Mouse (Mus musculus) mature B cell (primary cell): Measurements from ENCODE around the gene Lcorl.

Experiments used
- in situ Hi-C: fragments of 300-500 bp; cut with MboI; formaldehyde crosslinking; loops from 2 replicates; pipeline ENCODE4 v1.14.3; 2019

Lcorl gene

DNA sequence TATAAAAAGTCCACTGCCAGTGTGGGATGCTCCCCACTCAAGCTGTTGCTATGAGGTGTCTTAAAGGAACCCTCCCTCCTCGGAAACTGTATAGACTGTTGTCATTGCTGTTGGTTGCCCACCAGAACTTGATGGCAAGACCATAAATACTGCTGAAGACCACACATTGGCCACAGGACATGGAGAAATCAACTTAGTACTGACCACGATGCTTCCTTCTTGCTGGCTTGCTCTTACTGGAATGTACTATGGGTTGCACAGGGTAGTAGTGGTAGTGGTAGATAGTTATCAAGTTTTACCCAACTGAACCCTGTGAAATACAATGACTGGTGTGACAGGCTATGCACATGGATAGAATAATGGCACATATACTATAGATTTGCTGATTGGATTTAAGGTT, 150.6 kb downstream of the Lcorl start:
- in situ Hi-C loops: no loop called here

DNA sequence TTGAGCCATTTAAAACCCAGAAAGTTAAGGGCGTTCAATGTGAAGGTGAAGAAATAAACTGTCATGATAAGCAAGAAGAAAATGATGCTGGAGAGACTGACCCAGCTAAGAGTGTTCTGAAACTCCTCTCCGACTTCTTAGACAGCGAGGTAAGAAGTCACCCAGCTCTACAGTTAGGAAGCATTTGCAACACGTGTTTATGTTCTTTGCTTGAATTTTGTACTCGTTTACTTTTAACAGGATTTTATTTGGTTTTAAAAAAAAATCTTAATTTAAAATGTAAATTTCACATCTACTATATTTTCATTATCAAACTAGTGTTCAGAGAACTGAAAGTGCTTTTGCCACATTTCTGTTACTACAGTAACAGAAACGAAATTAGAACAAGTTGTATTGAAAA, 165.7 kb downstream of the Lcorl start:
- in situ Hi-C loops: no loop called here

DNA sequence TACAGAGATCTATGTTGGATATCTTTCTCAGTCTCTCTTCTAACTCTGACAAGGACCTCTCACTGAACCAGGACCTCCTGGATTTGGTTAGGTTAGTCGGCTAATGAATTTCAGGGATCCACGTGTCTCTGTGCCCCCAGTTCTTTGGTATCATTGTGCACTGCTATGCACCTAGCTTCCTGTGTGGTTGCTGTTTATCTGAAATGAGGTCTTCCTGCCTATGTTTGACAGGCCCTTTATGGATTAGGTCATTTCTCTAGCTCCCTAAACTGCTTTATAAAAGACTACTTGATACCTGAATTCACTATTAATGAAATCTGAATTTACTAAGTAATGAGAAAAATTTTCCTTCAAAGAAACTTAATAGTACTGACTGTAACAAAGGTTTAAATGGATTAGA, 166.6 kb downstream of the Lcorl start:
- in situ Hi-C loops: no loop called here

DNA sequence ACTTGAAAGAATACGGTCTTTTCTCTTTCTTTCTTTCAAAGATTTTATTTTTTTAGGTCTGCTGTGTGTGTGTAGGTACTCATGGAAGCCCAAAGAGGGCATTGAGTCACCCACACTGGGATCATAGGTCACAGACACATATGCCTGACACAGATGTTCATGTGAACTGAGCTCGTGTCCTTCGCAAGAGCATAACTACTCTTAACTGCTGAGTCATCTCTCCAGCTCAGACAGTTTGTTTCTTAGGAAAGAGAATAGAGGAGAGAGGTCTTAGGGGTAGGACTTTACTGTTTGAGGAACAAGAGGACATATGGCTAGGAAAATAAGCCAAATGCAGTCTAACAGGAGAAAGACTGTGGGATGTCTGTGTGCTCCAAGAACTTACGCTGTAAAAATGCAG, 168.3 kb downstream of the Lcorl start:
- in situ Hi-C loops: no loop called here

DNA sequence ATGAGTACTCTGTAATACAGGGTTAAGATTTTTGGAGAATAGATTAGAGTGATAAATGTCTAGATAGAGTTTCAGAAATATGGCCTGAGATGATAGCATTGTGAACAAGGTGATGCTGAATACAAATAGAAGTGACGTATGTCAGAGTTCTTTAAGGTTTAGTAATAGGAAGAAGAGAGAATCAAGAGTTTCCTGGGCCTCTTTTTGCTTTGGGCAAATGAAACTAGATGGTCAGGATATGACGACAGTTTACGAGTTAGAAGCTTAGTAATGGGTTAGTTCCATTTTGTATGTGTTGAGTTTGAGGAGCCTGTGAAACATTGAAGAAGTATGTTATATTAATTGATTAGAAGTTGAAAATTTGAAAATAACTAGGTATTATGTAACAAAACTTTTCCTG, 171.2 kb downstream of the Lcorl start:
- in situ Hi-C loops: no loop called here

DNA sequence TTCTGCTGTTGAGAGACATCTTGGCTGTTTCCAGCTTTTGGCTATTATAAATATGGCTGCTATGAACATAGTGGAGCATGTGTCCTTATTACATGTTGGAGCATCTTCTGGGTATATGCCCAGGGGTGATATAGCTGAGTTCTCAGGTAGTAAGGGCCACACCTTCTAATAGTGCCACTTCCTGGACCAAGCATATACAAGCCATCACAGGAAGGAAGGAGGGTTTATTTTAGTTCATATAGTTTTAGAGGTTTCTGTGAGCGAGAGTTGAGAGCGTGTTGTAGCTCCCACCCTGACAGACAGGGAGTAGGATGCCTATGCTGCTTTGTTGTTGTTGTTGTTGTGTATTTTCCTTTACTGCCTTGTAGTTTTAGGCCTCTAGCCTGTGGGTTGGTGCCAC, 172.2 kb downstream of the Lcorl start:
- in situ Hi-C loops: no loop called here

DNA sequence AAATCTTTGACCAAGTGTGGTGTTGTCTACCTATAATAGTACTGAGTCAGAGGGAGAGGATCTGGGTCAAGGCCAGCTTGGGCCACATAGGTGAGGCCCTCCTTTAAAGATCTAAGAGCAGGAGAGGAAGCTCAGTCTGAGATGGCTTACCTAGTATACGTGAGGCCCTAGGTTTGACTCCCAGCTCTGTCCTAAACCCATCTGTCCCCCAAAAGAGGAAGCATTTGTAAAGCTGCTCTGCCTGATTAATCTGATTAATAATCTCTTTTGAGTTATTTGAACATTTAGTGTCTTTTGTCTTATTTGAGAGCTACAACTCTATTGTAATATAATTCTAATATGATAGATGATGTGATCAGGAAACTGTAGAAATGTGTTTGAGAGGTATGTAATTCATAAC, 174.0 kb downstream of the Lcorl start:
- in situ Hi-C loops: no loop called here

DNA sequence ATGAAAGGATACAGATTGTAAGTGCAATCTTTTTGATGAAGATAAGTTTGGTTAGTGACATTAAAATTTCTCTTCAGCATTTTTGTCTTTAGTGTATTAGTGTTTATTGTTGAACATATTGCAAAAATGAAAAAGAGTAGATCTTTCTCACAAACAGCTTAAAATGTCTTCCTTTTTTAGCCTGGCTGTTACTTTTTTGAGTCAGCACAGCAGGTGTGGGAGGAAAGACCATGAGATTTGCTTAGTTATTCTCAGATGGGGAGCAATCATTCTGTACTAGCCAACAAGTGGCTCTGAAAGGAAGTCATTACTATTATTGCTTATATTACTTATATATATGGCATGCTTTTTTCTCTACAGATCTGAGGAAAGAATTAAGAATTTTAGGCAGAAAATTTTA, 177.5 kb downstream of the Lcorl start:
- in situ Hi-C loops: no loop called here

DNA sequence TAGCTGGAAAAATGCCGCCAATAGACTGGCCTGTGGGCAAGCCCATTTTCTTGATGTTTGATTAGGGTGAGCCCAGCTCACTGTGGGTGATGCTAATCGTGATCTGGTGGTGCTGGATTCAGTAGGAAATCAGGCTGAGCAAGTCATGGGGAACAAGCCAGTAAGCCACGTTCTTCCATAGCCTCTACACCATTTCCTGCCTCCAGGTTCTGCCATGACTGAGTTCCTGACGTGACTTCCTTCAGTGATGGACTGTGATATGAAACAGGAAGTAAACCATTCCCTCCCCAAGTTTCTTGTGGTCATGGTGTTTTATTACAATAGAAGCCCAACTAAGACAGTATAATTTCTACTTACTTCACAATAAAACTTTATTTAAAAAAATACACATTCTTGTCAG, 179.8 kb downstream of the Lcorl start:
- in situ Hi-C loops: no loop called here

DNA sequence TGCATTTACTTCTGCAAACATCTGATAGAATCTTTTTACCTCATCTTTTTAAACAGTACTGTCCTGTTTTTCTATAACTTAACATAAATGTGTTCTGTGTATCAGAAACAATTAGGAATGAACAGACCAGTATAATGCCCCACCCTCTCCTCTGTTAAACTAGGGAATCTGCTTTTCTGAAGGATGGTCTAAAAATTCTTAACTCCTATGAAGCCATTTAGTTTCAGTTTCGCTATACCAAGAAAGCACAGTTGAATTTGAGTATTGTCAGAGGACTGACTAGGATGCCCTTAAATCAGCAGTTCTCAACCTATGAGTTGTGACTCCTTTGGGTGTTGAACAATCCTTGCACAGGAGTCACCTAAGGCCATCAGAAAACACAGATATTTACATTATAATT, 182.4 kb downstream of the Lcorl start:
- in situ Hi-C loops: no loop called here

DNA sequence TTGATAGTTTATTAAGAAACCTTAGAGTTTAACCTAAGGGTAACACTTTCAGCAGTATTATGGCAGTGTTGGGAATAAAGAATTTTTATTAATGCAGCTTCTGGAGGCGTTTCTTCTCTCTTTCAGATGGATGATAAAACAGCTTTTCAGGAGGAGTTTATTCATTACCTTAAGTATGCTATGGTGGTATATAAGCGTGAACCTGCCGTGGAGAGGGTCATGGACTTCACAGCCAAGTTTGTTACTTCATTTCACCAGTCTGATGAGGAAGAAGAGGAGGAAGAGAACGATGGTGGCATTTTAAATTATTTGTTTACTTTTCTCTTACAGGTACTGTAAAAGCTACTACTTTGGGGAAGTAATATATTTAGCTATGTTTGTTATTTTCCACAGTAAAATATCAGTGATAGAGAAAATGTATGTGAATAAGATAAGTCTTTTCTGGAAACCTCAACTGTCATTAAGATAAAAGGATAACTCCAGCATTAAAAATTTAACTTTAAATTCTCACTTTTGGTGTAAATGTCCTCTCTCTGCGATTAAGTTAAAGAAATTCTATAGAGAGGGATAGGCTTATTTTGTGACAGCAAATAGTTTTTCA, 186.4 kb downstream of the Lcorl start:
- in situ Hi-C loops: loop anchor here (25.0 kb wide), 1 partner anchor 184 kb away; the partner anchor contains the start of gene Lap3

DNA sequence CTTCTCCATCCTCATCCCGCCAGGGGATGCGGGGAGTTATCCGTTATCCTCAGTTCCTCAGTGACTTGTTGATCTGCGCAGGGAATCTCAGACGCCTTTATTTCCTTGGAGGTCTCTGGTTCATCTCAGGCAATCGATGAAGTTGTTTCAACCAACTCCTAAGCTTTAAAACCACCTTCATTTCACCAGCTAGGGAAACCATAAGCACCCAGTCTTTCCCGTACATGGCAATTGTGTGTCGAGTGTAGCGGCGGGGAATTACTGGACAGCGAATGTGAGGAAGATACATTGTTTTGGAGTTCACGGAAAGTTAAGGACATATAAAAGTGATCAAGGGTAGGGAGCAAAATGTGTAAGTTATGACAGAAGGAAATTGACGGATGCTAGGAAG, 187.1 kb downstream of the Lcorl start:
- in situ Hi-C loops: loop anchor here (25.0 kb wide), 1 partner anchor 183 kb away; the partner anchor contains the start of gene Lap3

DNA sequence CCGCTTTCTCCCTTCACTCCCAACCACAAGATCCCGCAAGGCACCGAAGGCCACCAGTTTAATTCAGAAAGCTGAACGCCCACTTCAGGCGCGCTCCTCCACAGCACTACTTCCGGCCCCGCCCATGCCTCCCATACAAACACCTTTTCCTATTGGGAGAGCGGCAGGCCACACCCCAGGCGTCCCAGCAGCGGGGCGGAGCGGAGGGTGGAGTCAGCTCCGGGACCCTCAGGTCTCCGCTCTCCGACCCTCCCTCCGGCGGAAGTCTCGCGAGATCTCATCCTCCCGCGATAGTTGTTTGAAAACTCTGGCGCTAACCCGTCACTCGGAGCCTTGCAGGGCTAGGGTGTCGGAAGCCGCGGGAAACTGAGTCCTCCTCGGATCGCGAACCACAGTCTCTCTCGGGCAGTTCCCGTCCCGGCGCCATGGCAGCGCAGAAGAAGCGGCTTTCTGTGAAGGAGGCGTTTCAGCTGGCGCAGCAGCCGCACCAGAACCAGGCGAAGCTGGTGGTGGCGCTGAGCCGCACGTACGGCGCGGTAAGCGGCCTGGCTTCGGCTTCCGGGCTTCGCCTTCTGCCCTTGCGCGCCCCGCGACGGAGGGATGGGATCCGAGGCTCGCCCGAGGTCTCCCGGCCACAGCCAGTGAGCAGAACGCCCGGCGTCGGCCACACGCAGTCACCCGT, 187.7 kb downstream of the Lcorl start, which contains the start of gene Ncapg:
Gene Ncapg (plus strand): TSS at position 322 of the 682 bp plus-strand sequence.
- in situ Hi-C loops: loop anchor here (25.0 kb wide), 1 partner anchor 182 kb away; the partner anchor contains the start of gene Lap3

DNA sequence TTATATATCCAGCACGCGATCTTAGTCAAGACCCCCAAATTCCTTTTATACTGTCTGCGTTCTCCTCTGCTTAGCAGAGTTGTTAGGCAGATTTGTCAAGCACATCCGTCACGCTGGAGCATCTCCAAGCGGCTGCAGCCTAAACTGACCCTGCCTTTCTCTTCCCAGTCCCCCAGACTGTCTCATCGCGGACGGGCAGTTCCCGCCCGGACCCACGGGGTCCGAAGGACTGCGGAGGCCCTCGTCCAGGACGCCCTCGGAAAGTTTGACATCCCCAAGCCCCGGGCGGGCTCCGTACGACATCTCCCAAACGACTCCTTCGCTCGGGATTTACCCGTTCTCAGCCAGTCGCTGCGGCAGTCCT, 188.2 kb downstream of the Lcorl start:
- in situ Hi-C loops: loop anchor here (25.0 kb wide), 1 partner anchor 182 kb away; the partner anchor contains the start of gene Lap3

DNA sequence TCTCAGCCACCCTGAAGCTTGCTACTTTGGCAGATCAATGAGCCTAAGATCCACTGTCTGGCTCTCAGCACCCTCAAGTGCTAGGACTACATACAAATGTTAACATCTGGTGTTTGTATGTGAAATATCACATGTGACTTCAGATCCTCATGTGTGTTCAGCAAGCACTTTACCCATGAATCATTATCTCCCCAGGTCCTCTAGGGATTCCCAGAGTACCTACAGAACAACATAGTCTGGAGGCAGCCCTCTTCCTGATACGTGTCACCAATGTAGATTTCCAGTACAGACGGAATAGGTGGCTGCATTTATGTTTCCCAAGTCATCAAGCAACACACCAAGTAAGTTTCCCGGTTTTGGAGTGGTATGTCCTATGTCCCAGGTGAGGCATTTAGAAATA, 188.6 kb downstream of the Lcorl start:
- in situ Hi-C loops: loop anchor here (25.0 kb wide), 1 partner anchor 182 kb away; the partner anchor contains the start of gene Lap3

DNA sequence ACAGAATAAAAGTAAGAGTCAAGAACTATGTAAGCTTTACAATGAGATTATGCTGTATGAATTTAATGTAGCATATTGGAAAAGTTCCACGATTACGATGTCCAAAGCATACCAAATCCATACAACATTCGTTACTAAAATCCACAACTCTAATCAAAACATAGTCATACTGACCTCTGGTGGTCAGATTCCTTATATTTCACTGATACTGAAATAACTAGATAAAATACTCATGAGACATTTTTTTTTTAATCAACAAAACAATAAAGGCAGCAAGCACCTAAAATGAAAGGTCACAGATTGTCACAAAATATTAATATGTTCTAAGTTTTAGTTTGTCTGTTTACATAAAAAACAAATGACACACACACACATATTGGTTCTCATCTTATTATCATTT, 189.1 kb downstream of the Lcorl start:
- in situ Hi-C loops: loop anchor here (25.0 kb wide), 1 partner anchor 181 kb away; the partner anchor contains the start of gene Lap3

DNA sequence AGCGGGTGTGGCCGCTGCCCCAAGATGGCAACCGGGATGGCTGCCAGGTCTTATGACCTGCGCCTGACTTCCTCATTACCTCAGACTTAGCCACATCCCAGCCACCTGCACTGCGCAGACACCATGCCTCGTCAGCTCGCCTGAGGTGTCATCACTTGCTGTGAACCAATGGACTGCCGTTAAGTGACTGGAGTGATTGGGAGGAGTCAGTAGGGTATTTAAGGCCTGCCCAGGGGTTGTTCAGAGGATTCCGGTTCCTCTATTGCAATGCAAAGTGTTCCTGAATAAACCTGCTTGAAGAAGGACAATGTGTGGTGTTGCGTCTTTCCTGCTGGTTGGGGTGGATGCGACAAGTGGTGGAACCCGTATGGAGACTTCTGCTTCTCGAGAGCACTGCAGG, 199.0 kb downstream of the Lcorl start:
- in situ Hi-C loops: loop anchor here (25.0 kb wide), 1 partner anchor 171 kb away; the partner anchor contains the start of gene Lap3

DNA sequence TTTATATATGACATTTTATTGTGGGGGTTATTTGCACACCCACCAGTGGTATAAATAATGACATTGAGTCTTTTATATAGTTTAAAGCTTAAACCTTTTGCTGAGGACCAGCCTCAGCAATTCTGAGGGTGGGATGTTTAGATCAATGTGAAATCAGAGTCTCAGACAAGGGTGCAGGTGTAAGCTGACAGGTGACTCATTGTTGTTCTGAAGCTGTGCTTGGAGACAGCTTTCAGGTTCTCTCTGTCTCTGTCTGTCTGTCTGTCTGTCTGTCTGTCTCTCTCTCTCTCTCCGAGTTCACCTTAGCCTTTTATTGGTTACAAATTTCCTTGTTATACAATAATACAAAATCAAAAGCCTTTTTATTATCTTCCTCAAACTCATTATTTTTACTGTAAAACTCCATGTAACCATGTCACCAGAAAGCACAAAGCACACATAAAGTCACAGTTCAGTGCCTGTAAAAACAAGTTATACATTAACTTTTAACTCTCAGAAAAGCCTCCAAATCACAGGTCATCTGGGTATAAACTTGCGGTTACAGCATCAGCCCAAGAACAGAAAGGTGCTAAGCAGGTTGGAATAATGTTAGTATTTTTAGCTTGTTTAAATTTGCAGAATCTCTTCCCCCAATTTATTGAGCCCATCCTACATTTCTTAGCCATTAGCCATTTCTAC, 206.2 kb downstream of the Lcorl start:
- in situ Hi-C loops: loop anchor here (25.0 kb wide), 1 partner anchor 164 kb away; the partner anchor contains the start of gene Lap3
